Mouse (Mus musculus): ENCODE results near the gene Asb11.

Gene Asb11

GRCm38 (mm10) chrX:164436709-164437108, at the start of gene Asb11:
Asb11 (plus strand) TSS chrX:164436994.
- no peak for DNase-seq

GRCm38 (mm10) chrX:164394091-164394490, 42.7 kb upstream of the Asb11 start:
- DNase-seq = no peak

- DNase-seq = peak; percentile 6
These were observed 38.3 kb upstream of the Asb11 start for GRCm38 (mm10) chrX:164398456-164398855.

GRCm38 (mm10) chrX:164405080-164405649, 31.6 kb upstream of the Asb11 start:
- no peak for DNase-seq

- DNase-seq = peak; percentile 2
These were observed 30.4 kb upstream of the Asb11 start for GRCm38 (mm10) chrX:164406133-164407022.

GRCm38 (mm10) chrX:164408301-164408927, 28.4 kb upstream of the Asb11 start:
- no peak for DNase-seq

GRCm38 (mm10) chrX:164410562-164410961, 26.2 kb upstream of the Asb11 start:
- DNase-seq = no peak

- no peak for DNase-seq
These were observed 20.0 kb upstream of the Asb11 start for GRCm38 (mm10) chrX:164416803-164417202.

- no peak for DNase-seq
These were observed 18.8 kb upstream of the Asb11 start for GRCm38 (mm10) chrX:164418008-164418407.

- DNase-seq = peak; percentile 95
These were observed 17.3 kb upstream of the Asb11 start, which contains the start of gene Piga for GRCm38 (mm10) chrX:164419471-164419939. Piga (plus strand) TSS chrX:164419787.

- no peak for DNase-seq
These were observed 16.8 kb upstream of the Asb11 start for GRCm38 (mm10) chrX:164419955-164420354.

GRCm38 (mm10) chrX:164420518-164420917, 16.3 kb upstream of the Asb11 start:
- DNase-seq = no peak

- no peak for DNase-seq
These were observed 12.0 kb upstream of the Asb11 start for GRCm38 (mm10) chrX:164424821-164425220.

- no peak for DNase-seq
These were observed 9.5 kb upstream of the Asb11 start for GRCm38 (mm10) chrX:164427295-164427694.

- no peak for DNase-seq
These were observed 8.6 kb upstream of the Asb11 start for GRCm38 (mm10) chrX:164428224-164428623.

- DNase-seq = no peak
These were observed 6.2 kb upstream of the Asb11 start for GRCm38 (mm10) chrX:164430621-164431020.

- DNase-seq = no peak
These were observed 5.7 kb upstream of the Asb11 start for GRCm38 (mm10) chrX:164431133-164431532.

GRCm38 (mm10) chrX:164431541-164431940, 5.3 kb upstream of the Asb11 start:
- no peak for DNase-seq

GRCm38 (mm10) chrX:164432682-164433081, 4.1 kb upstream of the Asb11 start:
- DNase-seq = no peak

- DNase-seq = no peak
These were observed 2.7 kb downstream of the Asb11 start for GRCm38 (mm10) chrX:164439462-164439861.

GRCm38 (mm10) chrX:164440140-164440539, 3.3 kb downstream of the Asb11 start:
- peak; percentile 81 for DNase-seq

GRCm38 (mm10) chrX:164440703-164441102, 3.9 kb downstream of the Asb11 start:
- DNase-seq = no peak

- no peak for DNase-seq
These were observed 4.5 kb downstream of the Asb11 start for GRCm38 (mm10) chrX:164441306-164441705.

- no peak for DNase-seq
These were observed 8.8 kb downstream of the Asb11 start for GRCm38 (mm10) chrX:164445601-164446000.
